Mouse (Mus musculus) bone marrow macrophage, adult 2 months (primary cell): ENCODE measurements around the gene Col20a1. TPM values are rescaled to one million over a fixed set of nuclear protein-coding genes. Genes with fewer than 3 reads are reported as not detected.

Experiments used
- H3K27ac ChIP-seq: 2 replicates; pipeline ENCODE4 v1.5.1; 2012; ENCODE audit warnings: low read depth, low read length; ENCODE audit not compliant: insufficient read depth
- H3K4me1 ChIP-seq: 2 replicates; pipeline ENCODE4 v1.6.1; 2012; ENCODE audit warnings: low read length; ENCODE audit not compliant: control insufficient read depth, insufficient read depth
- H3K4me3 ChIP-seq: 2 replicates; pipeline ENCODE4 v1.5.1; 2012; ENCODE audit warnings: mild to moderate bottlenecking, low read length, moderate library complexity; ENCODE audit not compliant: insufficient read depth
- CTCF ChIP-seq: IDR thresholded peaks from 2 replicates; pipeline ENCODE4 v1.5.1; 2012; ENCODE audit warnings: low read depth, mild to moderate bottlenecking, low read length, moderate library complexity
- POLR2A ChIP-seq: IDR thresholded peaks from 2 replicates; pipeline ENCODE4 v1.6.1; 2012; ENCODE audit warnings: mild to moderate bottlenecking, low read depth, low read length, borderline replicate concordance
- polyA plus RNA-seq: library from polyadenylated mRNA; stranded (reverse); fragments of >200 nt; gene quantifications from 2 replicates; pipeline ENCODE4 v1.2.4, GENCODE M21; 2012; ENCODE audit not compliant: missing spikeins, insufficient read depth, insufficient read length

Col20a1 gene
- polyA plus RNA-seq, 1 experiment, result 1.9 TPM

DNA sequence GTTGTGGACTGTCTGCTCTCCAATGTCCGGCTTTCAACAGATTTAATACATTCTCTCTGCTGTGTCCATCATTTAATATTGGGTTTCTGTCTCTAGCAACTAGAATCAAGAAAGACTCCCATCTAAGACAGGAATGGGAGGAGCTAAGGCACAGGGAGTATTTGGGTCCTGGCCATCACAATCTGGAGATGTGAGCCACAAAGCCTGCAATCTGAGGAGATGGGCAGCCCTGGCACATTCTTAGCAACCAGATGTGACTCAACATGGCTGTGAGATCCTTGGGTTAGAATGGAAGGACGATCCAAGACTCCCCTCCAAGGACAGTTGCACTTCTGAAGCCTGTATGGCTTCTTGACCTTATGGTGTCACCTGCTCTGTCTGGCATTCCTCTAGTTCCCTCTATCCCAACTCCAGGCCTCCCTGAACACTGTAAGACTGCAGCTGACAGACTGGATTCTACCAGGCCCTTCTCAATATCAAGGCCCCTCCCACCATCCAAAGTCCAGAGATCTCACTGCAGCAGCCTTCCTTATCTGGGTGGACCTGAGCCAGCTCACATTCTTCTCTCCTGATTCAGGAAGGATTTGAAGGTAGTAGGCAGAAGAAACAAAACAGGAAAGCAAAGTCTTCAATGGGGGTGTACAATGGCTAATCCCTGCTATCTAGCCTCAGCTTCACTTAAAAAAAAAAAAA lies 23.6 kb upstream of the Col20a1 start:
- TF ChIP-seq POLR2A (no peak), CTCF (no peak)
- Histone ChIP-seq H3K27ac (no peak overlapping the region), H3K4me3 (no peak overlapping the region), H3K4me1 (peaks cover 3% of the 10 kb centered on the region)

DNA sequence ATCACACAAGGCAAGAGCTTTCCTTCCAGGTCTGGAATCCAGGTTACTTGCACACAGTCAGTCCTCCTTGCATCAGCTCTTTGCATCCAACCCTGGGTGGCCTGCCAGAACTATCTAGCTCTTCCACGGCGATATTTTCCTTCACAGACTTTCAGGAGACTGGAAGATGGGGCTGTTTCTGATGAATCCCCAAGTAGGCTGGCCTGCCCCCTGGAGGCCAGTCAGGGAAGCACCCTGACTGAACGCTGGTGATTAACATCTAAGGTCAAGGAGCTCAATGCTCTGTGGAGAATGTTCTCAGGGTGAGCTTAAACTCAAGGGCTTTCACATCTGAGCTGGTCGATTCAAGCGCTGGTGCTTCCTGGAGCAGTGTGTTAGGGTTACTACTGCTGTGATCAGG lies 22.4 kb upstream of the Col20a1 start:
- peaks cover 8% of the 10 kb centered on the region for H3K4me1 ChIP-seq

DNA sequence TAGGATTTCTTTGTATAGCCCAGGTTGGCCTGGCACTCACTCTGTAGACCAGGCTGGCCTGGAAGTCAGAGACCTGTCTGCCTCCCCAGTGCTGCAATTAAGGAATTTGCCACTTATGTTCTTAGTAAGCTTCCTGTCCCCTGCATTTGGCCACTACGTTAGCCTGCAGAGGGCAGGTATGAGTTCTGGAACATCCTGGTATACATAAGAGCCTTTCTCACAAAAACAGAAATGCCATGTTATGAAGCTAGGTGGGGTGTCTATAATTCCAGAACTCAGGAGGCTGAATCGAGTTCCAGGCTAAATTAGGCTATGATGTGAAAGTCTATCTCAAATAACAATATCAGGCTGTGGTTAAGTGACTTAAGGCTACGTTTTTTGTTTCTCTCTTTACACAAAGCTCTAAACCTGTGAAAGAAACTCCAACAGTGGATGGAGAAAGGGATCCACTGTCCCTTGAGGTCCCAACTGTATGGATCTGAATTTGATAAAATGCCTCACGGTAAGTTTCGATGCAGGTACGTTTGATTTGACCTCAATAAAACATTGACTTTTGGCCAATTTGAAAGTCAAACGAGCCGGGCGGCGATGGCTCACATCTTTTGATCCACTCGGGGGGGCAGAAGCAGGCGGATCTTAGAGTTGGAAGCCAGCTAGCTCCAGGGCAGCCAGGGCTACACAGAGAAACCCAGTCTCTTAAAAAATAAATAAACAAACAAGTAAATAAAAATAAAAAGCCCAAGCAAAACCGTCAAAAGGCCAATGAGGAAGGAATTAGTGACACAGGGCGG lies 20.0 kb upstream of the Col20a1 start:
- Histone ChIP-seq H3K4me3 (peak overlapping the region; percentile 98), H3K27ac (peak overlapping the region; percentile 83), H3K4me1 (peaks cover 27% of the 10 kb centered on the region)
- TF ChIP-seq POLR2A, result no peak
- no peak for TF ChIP-seq CTCF

More for the DNA sequence above, 22.4 kb upstream of the Col20a1 start:
- TF ChIP-seq POLR2A (no peak), CTCF (peak; percentile 81)
- Histone ChIP-seq H3K27ac (no peak overlapping the region), H3K4me3 (no peak overlapping the region)

DNA sequence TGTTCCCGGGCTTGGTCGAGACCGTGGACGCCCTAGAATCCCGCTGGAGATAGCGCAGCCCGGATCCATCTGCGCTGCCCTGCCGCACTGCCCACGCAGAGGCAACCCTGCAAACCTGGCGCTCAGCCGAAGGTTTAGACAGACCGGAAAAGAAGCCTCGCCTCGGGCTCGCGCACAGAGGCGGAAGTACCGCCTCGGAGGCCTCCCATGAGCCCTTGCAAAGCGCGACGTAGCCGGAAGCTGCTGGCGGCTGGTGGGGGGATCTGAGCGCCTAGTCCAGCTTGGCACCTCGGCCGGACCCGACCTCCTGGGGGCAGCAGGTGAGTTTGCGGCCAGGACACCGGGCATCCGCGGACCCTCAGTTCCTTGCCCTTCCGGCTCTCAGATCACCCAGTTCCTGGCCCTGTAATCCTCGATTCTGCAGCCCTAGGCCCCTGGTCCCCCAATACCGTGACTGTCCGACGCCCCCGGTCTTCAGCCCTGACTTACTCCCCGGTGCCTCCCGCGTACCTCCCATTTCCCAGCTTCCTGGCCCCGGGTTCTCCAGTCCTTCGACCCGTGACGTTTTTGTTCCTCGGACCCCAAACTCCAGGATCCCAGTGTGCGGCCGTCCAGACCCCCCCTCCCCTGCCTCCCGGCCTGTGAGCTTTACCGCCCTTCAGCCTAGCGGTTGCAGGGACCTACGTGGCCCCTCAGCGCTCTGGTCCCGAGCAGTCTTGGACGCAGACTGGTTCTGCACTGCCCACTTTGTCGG lies 19.1 kb upstream of the Col20a1 start, which contains the start of gene Arfgap1:
Gene Arfgap1, plus strand, starts transcription at position 216 of the 754 bp plus-strand sequence.
- peaks cover 32% of the 10 kb centered on the region for H3K4me1 ChIP-seq
- TF ChIP-seq CTCF (no peak), POLR2A (peak; percentile 58; the same call in 1 of the 2 replicates)
- peak within 1 kb of the TSS; percentile 83 for H3K27ac ChIP-seq
- H3K4me3 ChIP-seq, result peak within 1 kb of the TSS; percentile 98

DNA sequence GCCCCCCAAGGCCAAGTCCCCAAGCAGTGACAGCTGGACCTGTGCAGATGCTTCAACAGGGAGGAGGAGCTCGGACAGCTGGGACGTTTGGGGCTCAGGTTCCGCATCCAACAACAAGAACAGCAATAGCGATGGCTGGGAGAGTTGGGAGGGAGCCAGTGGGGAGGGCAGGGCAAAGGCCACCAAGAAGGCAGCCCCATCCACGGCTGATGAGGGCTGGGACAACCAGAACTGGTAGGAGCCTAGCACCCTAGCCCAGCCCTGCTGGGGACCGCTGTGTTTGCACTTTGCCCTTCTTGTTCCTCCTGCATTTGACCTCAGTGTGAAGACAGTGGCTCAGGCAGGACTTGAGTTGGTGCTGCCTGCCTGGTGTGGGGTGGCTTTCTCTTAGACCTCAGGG lies 5.2 kb upstream of the Col20a1 start:
- TF ChIP-seq POLR2A (no peak), CTCF (no peak)

DNA sequence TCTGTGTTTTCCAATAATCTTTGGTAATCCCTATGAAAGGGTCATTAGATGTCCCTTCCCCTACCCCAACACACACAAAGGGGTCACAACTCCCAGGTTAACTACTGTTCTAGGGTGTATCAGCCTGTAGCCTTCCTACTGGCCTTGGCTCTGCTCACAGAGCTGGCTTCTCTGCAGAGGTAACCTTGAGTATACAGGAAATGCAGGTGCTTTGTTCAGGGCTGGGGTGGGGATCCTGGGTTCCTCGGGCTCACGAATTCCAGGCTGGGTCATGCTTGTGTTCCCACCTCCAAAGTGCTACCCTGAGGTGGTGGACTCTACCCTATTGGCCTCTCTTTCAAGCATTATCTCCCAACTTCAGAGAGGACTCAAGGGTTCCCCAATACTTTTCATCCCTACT lies 700 bp upstream of the Col20a1 start:
- no peaks in the 10 kb centered on the region for H3K4me1 ChIP-seq
- no peak overlapping the region for H3K27ac ChIP-seq
- no peak for TF ChIP-seq POLR2A
- no peak for TF ChIP-seq CTCF
- no peak overlapping the region for H3K4me3 ChIP-seq

More for the DNA sequence above, 5.2 kb upstream of the Col20a1 start:
- H3K4me1 ChIP-seq, result peaks cover 13% of the 10 kb centered on the region
- H3K4me3 ChIP-seq, result no peak overlapping the region
- H3K27ac ChIP-seq, result no peak overlapping the region

DNA sequence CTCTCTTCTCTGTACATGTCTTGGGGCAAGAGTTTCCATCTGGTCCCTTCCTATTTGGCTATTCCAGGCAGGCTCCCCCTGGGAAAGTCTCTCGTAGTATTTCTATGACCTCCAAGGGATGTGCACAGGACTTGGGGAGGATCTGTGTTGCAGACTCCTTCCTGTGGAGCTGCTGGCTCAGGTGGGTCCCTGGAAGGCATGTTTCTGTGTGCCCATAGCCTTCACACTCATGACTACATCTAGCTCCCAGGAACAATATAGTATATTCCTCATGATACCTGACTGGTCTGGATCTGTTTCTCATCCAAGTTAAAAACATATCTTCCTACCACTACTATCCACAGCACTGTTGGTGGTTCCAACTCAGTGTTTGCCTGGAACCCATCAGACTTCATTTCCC lies 666 bp downstream of the Col20a1 start:
- no peaks in the 10 kb centered on the region for H3K4me1 ChIP-seq
- H3K4me3 ChIP-seq, result no peak overlapping the region
- TF ChIP-seq POLR2A (no peak), CTCF (no peak)
- H3K27ac ChIP-seq, result no peak overlapping the region

DNA sequence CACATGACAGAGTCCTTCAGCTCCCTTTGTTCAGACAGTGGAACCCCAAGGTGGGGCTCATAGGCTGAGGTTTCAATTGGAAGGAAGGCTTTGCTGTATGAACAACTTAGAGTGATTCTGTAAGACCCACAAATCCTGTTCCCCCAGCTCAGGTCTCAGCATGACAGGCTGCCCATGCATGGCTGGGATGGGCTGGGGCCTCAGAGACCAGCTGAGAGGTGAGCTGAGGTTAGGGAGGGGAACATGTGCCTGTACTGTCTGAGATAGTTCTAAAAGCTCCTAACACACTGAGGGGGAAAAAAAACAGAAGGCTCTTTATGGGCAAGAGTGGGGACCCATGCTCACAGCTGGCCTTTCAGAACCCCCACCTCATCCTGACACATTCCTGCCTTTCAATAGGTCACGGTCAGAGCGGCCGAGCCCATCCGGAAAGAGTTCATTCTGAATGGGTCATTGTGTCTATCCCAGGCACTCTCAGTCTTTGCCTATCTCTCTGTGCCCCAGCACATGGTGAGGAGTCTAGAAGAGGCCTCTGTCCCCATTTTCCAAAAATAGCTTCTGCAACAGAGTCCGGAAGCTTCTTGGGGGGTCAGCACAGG lies 1.2 kb downstream of the Col20a1 start:
- no peaks in the 10 kb centered on the region for H3K4me1 ChIP-seq
- TF ChIP-seq CTCF (no peak), POLR2A (no peak)

DNA sequence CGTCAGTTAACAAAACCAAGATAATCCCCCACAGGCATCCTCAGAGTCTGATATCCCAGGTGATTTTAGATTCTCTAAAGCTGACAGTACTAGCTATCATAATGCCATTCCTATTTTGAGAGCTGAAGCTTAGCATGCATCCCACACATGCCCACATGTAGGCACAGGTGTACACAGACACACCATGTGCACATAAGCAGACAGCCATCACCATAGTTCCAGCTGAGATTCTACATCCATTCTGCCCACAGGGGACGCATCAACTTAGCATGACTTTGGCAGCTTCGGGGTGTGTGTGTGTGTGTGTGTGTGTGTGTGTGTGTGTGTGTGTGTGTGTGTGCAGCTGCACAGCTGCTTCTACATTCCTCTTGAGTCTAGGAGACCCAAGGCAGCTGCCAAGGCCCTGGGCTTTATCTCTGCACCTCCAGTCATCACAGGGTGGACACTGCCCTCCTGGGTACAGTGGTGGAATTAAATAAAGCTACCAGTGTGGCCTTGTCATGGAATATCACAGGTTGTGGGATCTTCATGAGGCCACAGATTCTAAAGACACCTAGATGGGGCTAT lies 2.1 kb downstream of the Col20a1 start:
- no peak overlapping the region for H3K4me3 ChIP-seq
- no peaks in the 10 kb centered on the region for H3K4me1 ChIP-seq
- H3K27ac ChIP-seq, result no peak overlapping the region
- no peak for TF ChIP-seq CTCF
- no peak for TF ChIP-seq POLR2A

More for the DNA sequence above, 1.2 kb downstream of the Col20a1 start:
- Histone ChIP-seq H3K4me3 (no peak overlapping the region), H3K27ac (no peak overlapping the region)
